Mouse (Mus musculus) urinary bladder, adult 18-20 months (tissue): ENCODE data around the gene Apoa4.

Experiments used
- DNase-seq, 2 experiments: peaks; one replicate each; pipeline ENCODE4 v3.0.0; 2022; ENCODE audit warnings: low spot score in 2 of 2, mixed read lengths in 2 of 2

Apoa4 gene

GRCm38 (mm10) chr9:46240526-46241153 lies at the start of gene Apoa4:
TSS of gene Apoa4 (plus strand) at chr9:46240696.
- no peak for DNase-seq

GRCm38 (mm10) chr9:46191234-46191633 lies 49.3 kb upstream of the Apoa4 start:
- DNase-seq, result no peak

GRCm38 (mm10) chr9:46191644-46192043 lies 48.9 kb upstream of the Apoa4 start:
- no peak for DNase-seq

GRCm38 (mm10) chr9:46192642-46193041 lies 47.9 kb upstream of the Apoa4 start:
- no peak for DNase-seq

GRCm38 (mm10) chr9:46194809-46195208 lies 45.7 kb upstream of the Apoa4 start:
- no peak for DNase-seq

GRCm38 (mm10) chr9:46196699-46197169 lies 43.8 kb upstream of the Apoa4 start:
- no peak for DNase-seq

GRCm38 (mm10) chr9:46198461-46198860 lies 42.0 kb upstream of the Apoa4 start:
- no peak for DNase-seq

- DNase-seq, result no peak
These were observed 41.6 kb upstream of the Apoa4 start for GRCm38 (mm10) chr9:46198936-46199335.

GRCm38 (mm10) chr9:46199609-46200008 lies 40.9 kb upstream of the Apoa4 start:
- no peak for DNase-seq

GRCm38 (mm10) chr9:46206834-46207500 lies 33.5 kb upstream of the Apoa4 start:
- no peak for DNase-seq

- no peak for DNase-seq
These were observed 33.0 kb upstream of the Apoa4 start for GRCm38 (mm10) chr9:46207501-46207869.

- no peak for DNase-seq
These were observed 32.0 kb upstream of the Apoa4 start for GRCm38 (mm10) chr9:46208401-46208974.

GRCm38 (mm10) chr9:46210473-46210872 lies 30.0 kb upstream of the Apoa4 start:
- no peak for DNase-seq

GRCm38 (mm10) chr9:46214276-46214675 lies 26.2 kb upstream of the Apoa4 start:
- DNase-seq, result no peak

GRCm38 (mm10) chr9:46214946-46215337 lies 25.6 kb upstream of the Apoa4 start:
- DNase-seq, result no peak

GRCm38 (mm10) chr9:46215338-46216322 lies 24.9 kb upstream of the Apoa4 start:
- DNase-seq, result no peak

GRCm38 (mm10) chr9:46216744-46217470 lies 23.6 kb upstream of the Apoa4 start:
- DNase-seq, result no peak

GRCm38 (mm10) chr9:46218176-46218575 lies 22.3 kb upstream of the Apoa4 start:
- DNase-seq, result no peak

- no peak for DNase-seq
These were observed 17.4 kb upstream of the Apoa4 start for GRCm38 (mm10) chr9:46223090-46223489.

GRCm38 (mm10) chr9:46224101-46224500 lies 16.4 kb upstream of the Apoa4 start:
- no peak for DNase-seq

GRCm38 (mm10) chr9:46224945-46225660 lies 15.4 kb upstream of the Apoa4 start:
- no peak for DNase-seq
